Mouse (Mus musculus): ENCODE measurements around the gene Aaas. TPM values are rescaled to one million over a fixed set of nuclear protein-coding genes. Genes with fewer than 3 reads are reported as not detected.
A peak's percentile ranks its signal among the peaks of the same experiment; 100 is the strongest.

Aaas gene
- polyA plus RNA-seq, 1 experiment from 2014 or later: 30.6 TPM

DNA sequence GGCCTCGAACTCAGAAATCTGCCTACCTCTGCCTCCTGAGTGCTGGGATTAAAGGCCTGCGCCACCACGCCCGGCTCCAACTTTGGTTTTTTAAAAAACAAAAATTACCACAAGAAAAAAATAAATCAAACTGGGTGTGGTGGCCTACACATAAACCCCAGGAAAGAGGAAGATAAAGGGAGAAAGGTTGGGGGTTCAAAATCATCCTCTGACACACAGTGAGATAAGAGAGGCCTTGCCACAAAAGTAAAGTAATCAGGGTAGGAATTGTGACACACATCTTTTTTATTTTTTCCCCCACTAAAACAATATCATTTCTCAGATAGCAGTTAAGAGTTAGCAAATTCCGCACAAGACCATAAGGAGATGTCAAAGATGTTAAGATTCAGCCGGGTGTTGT is 33.1 kb upstream of the Aaas start:
- Histone ChIP-seq H3K36me3 (ENCODE audit: control insufficient read depth, insufficient read depth, low read length) (no peaks in the 10 kb centered on the region), H3K4me3 (replicated peaks; ENCODE audit: low read depth, low read length) (no peak overlapping the region), H3K9me3 (ENCODE audit: control insufficient read depth, low read length) (no peaks in the 10 kb centered on the region), H3K27ac (replicated peaks; ENCODE audit: low read depth, low read length) (no peak overlapping the region), H3K27me3 (ENCODE audit: control insufficient read depth, insufficient read depth, low read length) (no peaks in the 10 kb centered on the region), H3K9ac (replicated peaks; ENCODE audit: low read length) (no peak overlapping the region), H3K4me2 (ENCODE audit: low read length) (no peak overlapping the region), H3K4me1 (ENCODE audit: control insufficient read depth, insufficient read depth, low read length) (no peaks in the 10 kb centered on the region)
- no peak for ATAC-seq (ENCODE audit: low FRiP score, low TSS enrichment)
- 96% methylated on average over 6 of the region's 6 CpGs for WGBS
- DNase-seq: no peak

DNA sequence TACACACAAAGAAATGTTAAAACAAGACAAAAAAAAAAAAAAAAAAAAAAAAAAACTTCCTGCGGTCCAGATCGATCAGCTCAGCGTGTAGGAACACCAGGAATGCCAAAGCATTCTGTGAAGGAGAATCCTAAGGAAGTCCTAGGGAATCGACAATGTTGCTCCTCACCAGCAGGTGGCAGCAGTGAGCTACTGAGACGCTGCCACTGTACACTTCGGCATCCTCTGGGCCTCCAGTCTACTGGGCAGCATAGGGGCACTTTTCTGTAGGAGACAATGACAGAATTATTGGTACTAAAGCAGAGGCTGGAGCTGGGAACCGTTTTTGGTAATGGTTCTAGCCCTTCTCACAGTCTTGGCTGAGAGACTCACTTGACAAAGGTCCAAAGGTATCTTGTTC is 31.0 kb upstream of the Aaas start:
- Histone ChIP-seq H3K27ac (replicated peaks; ENCODE audit: low read depth, low read length) (no peak overlapping the region), H3K36me3 (ENCODE audit: control insufficient read depth, insufficient read depth, low read length) (no peaks in the 10 kb centered on the region), H3K4me1 (ENCODE audit: control insufficient read depth, insufficient read depth, low read length) (0 out of 2 replicates have a peak, but pooled peaks cover 5% of the 10 kb centered on the region), H3K9me3 (ENCODE audit: control insufficient read depth, low read length) (no peaks in the 10 kb centered on the region), H3K4me2 (ENCODE audit: low read length) (no peak overlapping the region), H3K27me3 (ENCODE audit: control insufficient read depth, insufficient read depth, low read length) (no peaks in the 10 kb centered on the region), H3K9ac (replicated peaks; ENCODE audit: low read length) (no peak overlapping the region), H3K4me3 (replicated peaks; ENCODE audit: low read depth, low read length) (no peak overlapping the region)
- ATAC-seq (ENCODE audit: low FRiP score, low TSS enrichment): peak; percentile 43; the same call in 1 of the 2 replicates
- WGBS: 4% methylated on average over 7 of the region's 7 CpGs
- peak; percentile 95 for DNase-seq

DNA sequence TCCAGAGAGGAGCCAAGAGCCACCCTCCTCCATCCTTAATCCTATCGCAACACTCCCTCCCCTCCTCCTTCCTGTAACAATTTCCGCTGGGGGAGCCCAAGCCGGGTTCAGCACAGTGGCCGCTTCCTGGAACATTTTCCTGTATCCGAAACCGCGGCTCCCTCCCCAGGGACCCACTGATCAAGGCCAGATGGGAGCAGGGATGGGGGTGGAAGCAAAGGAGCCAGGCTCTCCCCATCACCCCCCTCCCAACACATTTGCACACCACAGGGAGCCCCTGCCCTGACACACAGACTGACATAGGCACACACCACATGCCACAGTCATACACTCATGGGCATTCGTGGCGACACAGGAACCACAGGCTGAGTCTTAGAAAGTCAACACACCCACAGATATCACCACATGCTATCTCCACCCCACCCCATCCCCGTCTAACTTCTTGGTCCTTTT is 27.3 kb upstream of the Aaas start:
- Histone ChIP-seq H3K27ac (replicated peaks; ENCODE audit: low read depth, low read length) (no peak overlapping the region), H3K36me3 (ENCODE audit: control insufficient read depth, insufficient read depth, low read length) (no peaks in the 10 kb centered on the region), H3K27me3 (ENCODE audit: control insufficient read depth, insufficient read depth, low read length) (no peaks in the 10 kb centered on the region), H3K4me3 (replicated peaks; ENCODE audit: low read depth, low read length) (no peak overlapping the region), H3K4me1 (ENCODE audit: control insufficient read depth, insufficient read depth, low read length) (0 out of 2 replicates have a peak, but pooled peaks cover 12% of the 10 kb centered on the region), H3K4me2 (ENCODE audit: low read length) (peak overlapping the region; percentile 97), H3K9ac (replicated peaks; ENCODE audit: low read length) (no peak overlapping the region), H3K9me3 (ENCODE audit: control insufficient read depth, low read length) (no peaks in the 10 kb centered on the region)
- DNase-seq (no peak), ATAC-seq (ENCODE audit: low FRiP score, low TSS enrichment) (no peak)
- WGBS: 4% methylated on average over 10 of the region's 10 CpGs

DNA sequence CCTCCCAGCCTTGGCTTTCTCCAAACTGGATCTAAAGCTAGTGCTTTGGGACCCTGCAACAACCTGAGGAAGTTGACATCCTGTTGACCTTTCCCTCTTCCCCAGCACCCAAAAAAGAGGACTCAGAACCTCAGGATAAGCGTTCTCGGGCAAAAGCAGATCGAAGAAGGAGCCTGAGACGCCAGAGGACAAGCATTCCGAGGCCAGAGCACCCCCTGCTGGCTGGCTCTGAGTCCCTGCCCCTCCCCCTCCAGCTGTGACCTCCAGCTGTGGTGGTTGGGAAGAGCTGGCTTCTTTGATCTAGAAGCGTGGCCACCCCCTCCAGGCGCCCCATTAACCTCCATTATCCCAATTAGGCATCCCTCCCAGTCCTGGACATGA is 26.6 kb upstream of the Aaas start:
- Histone ChIP-seq H3K9ac (replicated peaks; ENCODE audit: low read length) (peak overlapping the region; percentile 72), H3K9me3 (ENCODE audit: control insufficient read depth, low read length) (no peaks in the 10 kb centered on the region), H3K4me1 (ENCODE audit: control insufficient read depth, insufficient read depth, low read length) (0 out of 2 replicates have a peak, but pooled peaks cover 12% of the 10 kb centered on the region), H3K27ac (replicated peaks; ENCODE audit: low read depth, low read length) (peak overlapping the region; percentile 58; the same call in 1 of the 2 replicates), H3K4me3 (replicated peaks; ENCODE audit: low read depth, low read length) (peak overlapping the region; percentile 54), H3K4me2 (ENCODE audit: low read length) (peak overlapping the region; percentile 97), H3K36me3 (ENCODE audit: control insufficient read depth, insufficient read depth, low read length) (no peaks in the 10 kb centered on the region), H3K27me3 (ENCODE audit: control insufficient read depth, insufficient read depth, low read length) (no peaks in the 10 kb centered on the region)
- WGBS: under 1% methylated on average over 7 of the region's 7 CpGs
- peak; percentile 91 for DNase-seq
- ATAC-seq (ENCODE audit: low FRiP score, low TSS enrichment): peak; percentile 55; the same call in 1 of the 2 replicates

DNA sequence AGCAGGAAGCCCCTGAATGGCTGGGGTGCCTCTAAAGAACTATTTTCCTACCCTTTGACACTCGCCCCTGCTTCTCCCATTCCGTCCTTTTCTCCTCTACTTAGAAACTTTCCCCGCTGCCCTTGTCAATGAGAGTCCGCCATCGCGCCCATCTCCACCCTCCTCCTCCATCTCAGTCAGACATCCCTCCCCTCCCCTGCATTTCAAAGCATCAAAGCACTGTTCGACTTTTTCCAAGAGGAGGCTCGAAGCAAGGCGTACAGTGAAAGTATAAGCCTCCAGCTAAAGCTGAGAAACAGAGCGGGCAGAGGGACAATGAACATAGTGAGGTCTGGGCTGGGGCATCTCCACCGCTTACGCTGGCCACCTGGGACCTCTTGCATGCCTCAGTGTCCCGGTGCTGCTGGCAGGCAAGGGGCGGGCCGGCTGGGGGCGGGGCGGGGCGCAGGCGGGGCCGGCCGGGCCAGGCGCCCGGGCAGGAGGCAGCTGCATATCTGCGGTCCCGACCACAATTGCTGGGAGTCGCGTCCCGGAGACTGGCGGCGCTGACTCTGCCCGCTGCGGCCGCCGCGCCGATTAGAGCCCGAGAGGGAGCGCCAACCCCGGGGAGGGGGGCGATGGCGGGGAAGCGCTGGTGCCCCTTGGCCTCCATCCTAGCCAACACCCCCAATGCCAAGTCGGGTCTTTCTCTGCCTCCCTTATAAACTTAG is 26.0 kb upstream of the Aaas start:
- Histone ChIP-seq H3K9me3 (ENCODE audit: control insufficient read depth, low read length) (no peaks in the 10 kb centered on the region), H3K27ac (replicated peaks; ENCODE audit: low read depth, low read length) (peak overlapping the region; percentile 58; the same call in 1 of the 2 replicates), H3K4me2 (ENCODE audit: low read length) (peak overlapping the region; percentile 97), H3K4me1 (ENCODE audit: control insufficient read depth, insufficient read depth, low read length) (0 out of 2 replicates have a peak, but pooled peaks cover 12% of the 10 kb centered on the region), H3K4me3 (replicated peaks; ENCODE audit: low read depth, low read length) (peak overlapping the region; percentile 54), H3K27me3 (ENCODE audit: control insufficient read depth, insufficient read depth, low read length) (no peaks in the 10 kb centered on the region), H3K9ac (replicated peaks; ENCODE audit: low read length) (peak overlapping the region; percentile 72), H3K36me3 (ENCODE audit: control insufficient read depth, insufficient read depth, low read length) (no peaks in the 10 kb centered on the region)
- DNase-seq (peak; percentile 68), ATAC-seq (ENCODE audit: low FRiP score, low TSS enrichment) (peak; percentile 71)
- WGBS: under 1% methylated on average over 43 of the region's 43 CpGs

DNA sequence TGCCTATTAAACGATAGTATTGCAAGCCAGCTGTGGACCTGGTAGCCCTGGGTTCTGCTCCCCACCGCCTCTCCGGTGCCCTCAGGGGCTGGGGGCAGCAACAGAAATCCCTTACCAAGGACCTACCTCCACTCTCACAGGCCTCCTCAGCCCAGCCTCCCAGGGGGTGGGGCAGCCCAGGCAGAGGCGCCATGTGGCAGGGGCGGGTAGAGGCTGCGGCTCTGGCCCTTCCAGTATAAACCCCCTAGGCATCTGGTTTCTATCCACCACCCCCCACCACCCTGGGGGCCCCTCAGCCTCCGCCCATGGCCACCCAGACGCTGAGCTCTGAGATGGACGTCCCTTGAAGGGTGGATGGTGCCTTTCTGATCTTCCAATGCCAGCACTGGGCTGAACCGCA is 20.2 kb upstream of the Aaas start:
- no peak overlapping the region for H3K4me3 ChIP-seq (replicated peaks; ENCODE audit: low read depth, low read length)
- no peaks in the 10 kb centered on the region for H3K9me3 ChIP-seq (ENCODE audit: control insufficient read depth, low read length)
- ATAC-seq (ENCODE audit: low FRiP score, low TSS enrichment): no peak
- no peak for DNase-seq
- no peak overlapping the region for H3K9ac ChIP-seq (replicated peaks; ENCODE audit: low read length)
- H3K4me1 ChIP-seq (ENCODE audit: control insufficient read depth, insufficient read depth, low read length): 0 out of 2 replicates have a peak, but pooled peaks cover 5% of the 10 kb centered on the region
- no peaks in the 10 kb centered on the region for H3K36me3 ChIP-seq (ENCODE audit: control insufficient read depth, insufficient read depth, low read length)
- no peak overlapping the region for H3K4me2 ChIP-seq (ENCODE audit: low read length)
- 10% methylated on average over 10 of the region's 10 CpGs for WGBS
- H3K27ac ChIP-seq (replicated peaks; ENCODE audit: low read depth, low read length): no peak overlapping the region
- H3K27me3 ChIP-seq (ENCODE audit: control insufficient read depth, insufficient read depth, low read length): peaks cover 5% of the 10 kb centered on the region; the same call in 1 of the 2 replicates

DNA sequence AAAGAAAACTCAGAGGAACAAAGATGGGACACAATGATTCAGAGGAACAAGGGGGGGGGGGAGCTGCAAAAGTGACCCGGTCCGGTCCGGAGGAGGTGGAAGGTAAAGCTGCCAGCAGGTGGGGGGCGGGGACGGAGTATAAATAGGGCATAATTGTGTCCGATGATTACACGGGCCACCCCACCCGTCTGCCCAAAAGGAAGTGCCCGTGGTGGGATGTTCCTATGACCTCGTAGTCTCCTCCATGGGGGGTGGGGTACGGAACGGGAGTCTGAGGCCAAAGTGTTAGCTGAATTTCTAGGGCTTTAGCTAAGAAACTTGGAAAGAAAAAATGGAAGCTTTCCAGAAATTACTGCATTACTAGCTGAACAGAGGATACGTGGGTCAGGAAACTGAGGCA is 19.4 kb upstream of the Aaas start:
- Histone ChIP-seq H3K27ac (replicated peaks; ENCODE audit: low read depth, low read length) (no peak overlapping the region), H3K9ac (replicated peaks; ENCODE audit: low read length) (no peak overlapping the region), H3K4me2 (ENCODE audit: low read length) (no peak overlapping the region), H3K9me3 (ENCODE audit: control insufficient read depth, low read length) (no peaks in the 10 kb centered on the region), H3K27me3 (ENCODE audit: control insufficient read depth, insufficient read depth, low read length) (peaks cover 5% of the 10 kb centered on the region; the same call in 1 of the 2 replicates), H3K4me1 (ENCODE audit: control insufficient read depth, insufficient read depth, low read length) (0 out of 2 replicates have a peak, but pooled peaks cover 5% of the 10 kb centered on the region), H3K4me3 (replicated peaks; ENCODE audit: low read depth, low read length) (no peak overlapping the region), H3K36me3 (ENCODE audit: control insufficient read depth, insufficient read depth, low read length) (no peaks in the 10 kb centered on the region)
- 10% methylated on average over 13 of the region's 13 CpGs for WGBS
- DNase-seq (no peak), ATAC-seq (ENCODE audit: low FRiP score, low TSS enrichment) (no peak)

DNA sequence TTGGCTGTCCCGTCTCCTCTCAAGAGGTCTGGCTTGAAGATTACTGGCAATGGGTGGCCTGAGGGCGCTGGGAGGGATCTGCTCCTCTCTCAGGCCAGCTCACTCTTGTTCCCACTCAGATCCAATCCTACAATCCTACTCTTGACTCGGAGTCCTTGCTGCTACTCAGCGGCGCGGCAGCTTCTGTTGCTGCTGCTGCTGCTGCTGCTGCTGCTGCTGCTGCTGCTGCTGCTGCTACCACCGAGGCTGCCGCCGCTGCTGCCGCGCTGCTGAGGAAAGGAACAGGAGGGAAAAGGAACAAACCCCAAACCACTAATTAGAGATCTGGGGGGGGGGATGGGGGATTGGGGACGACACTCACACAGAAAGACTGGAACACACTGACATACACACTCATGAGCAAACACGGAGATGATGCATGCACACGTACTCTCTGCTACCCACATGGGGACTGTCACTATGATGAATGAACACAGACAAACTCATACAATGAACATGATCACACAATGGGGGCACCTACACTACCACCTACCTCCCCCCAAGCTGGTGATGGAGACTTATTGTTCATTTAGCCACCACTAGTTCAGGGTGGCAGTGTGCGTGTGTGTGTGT is 16.3 kb upstream of the Aaas start, which contains the start of gene Sp7:
Gene Sp7, minus strand, starts transcription at position 450 of the 612 bp plus-strand sequence.
- H3K4me1 ChIP-seq (ENCODE audit: control insufficient read depth, insufficient read depth, low read length): 0 out of 2 replicates have a peak, but pooled peaks cover 5% of the 10 kb centered on the region
- H3K4me3 ChIP-seq (replicated peaks; ENCODE audit: low read depth, low read length): peak within 1 kb of the TSS; percentile 24
- no peak within 1 kb of the TSS for H3K27ac ChIP-seq (replicated peaks; ENCODE audit: low read depth, low read length)
- H3K36me3 ChIP-seq (ENCODE audit: control insufficient read depth, insufficient read depth, low read length): no peaks in the 10 kb centered on the region
- H3K4me2 ChIP-seq (ENCODE audit: low read length): peak within 1 kb of the TSS; percentile 43
- DNase-seq: peak; percentile 67
- peaks cover 5% of the 10 kb centered on the region; the same call in 1 of the 2 replicates for H3K27me3 ChIP-seq (ENCODE audit: control insufficient read depth, insufficient read depth, low read length)
- H3K9ac ChIP-seq (replicated peaks; ENCODE audit: low read length): peak within 1 kb of the TSS; percentile 21; the same call in 1 of the 2 replicates
- no peaks in the 10 kb centered on the region for H3K9me3 ChIP-seq (ENCODE audit: control insufficient read depth, low read length)
- ATAC-seq (ENCODE audit: low FRiP score, low TSS enrichment): no peak
- 10% methylated on average over 15 of the region's 15 CpGs for WGBS
